Comparison of ENCODE assay signal across 8 mouse cellular contexts in the genomic region with DNA sequence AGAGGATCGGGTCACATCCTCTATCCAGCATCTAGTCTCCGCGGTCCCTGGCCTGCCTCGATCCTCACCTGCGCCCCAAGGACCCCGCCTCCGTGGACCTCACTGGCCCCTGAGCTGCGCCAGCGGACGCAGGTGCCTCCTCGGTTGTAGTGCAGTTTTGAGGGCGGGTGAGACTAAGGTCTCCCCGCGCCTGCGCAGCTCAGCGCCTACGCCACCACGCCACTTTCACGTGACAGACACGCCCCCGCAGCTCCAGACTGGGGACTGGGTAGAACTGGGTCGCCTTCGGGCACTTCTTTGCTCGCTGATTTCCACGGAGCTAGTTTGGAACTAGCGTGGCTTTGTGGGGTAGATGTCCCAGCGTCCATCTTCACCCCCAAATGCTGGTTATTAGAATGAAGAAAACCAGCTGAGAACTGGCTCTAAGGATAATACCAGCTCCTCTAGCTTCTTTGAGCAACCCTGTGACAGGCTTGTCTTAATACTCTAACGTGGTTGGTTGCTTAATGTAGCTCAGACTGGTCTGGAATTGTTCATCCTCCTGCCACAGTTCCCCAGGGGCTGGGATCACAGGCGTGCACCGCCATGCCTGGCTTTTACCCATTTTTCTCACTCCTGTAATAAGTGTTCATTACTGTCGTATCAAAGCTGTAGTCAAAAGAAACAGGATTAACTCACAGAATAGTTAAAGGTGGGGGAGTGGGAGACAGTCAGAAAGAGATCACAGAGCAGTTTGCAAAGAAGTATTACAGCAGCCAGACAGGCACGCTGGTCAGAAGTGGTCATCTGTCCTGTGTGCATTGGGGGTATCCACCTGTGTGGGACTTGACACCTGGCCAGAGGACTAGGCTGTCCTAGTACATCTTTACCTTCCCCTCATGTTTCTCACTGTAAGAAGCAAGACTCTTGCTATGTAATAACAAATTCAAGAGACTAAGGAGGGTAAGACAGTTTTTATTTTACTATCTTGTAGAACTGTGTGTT. TPM values are rescaled to one million over a fixed set of nuclear protein-coding genes. Genes with fewer than 3 reads are reported as not detected.
A peak's percentile ranks its signal among the peaks of the same experiment; 100 is the strongest.
DNase-seq lines count a peak whose midpoint lies in the region; ATAC-seq and TF ChIP-seq lines count a peak whose summit lies in the region.

A gene (minus strand): TSS at position 159 of the 984 bp plus-strand sequence.

- peak within 1 kb of the TSS; percentile 68 for H3K4me2 ChIP-seq in hindbrain, embryonic 12.5 days (replicated peaks)
- peak within 1 kb of the TSS; percentile 89 for H3K4me2 ChIP-seq in lung, postnatal 0 days (replicated peaks; ENCODE audit: low read depth, low read length)

- 5% methylated on average over 31 of the region's 32 CpGs for WGBS in hindbrain, embryonic 12.5 days
- 5% methylated on average over 32 of the region's 32 CpGs for WGBS in lung, postnatal 0 days

- TF ChIP-seq CTCF in lung, postnatal 0 days (IDR thresholded peaks at IDR 0.05) = no peak

- H3K36me3 ChIP-seq in hindbrain, embryonic 12.5 days = no peaks in the 10 kb centered on the region
- no peaks in the 10 kb centered on the region for H3K36me3 ChIP-seq in lung, postnatal 0 days (ENCODE audit: insufficient read depth, low read length)

- no peak for TF ChIP-seq EP300 in lung, postnatal 0 days (IDR thresholded peaks at IDR 0.05)

- peak within 1 kb of the TSS; percentile 56 for H3K27ac ChIP-seq in hindbrain, embryonic 12.5 days
- H3K27ac ChIP-seq in lung, postnatal 0 days (ENCODE audit: low read length) = peak within 1 kb of the TSS; percentile 15; the same call in 1 of the 2 replicates

- H3K9me3 ChIP-seq in hindbrain, embryonic 12.5 days (replicated peaks) = no peaks in the 10 kb centered on the region
- no peaks in the 10 kb centered on the region for H3K9me3 ChIP-seq in lung, postnatal 0 days (ENCODE audit: low read length)

- peak within 1 kb of the TSS; percentile 71 for H3K9ac ChIP-seq in hindbrain, embryonic 12.5 days
- peak within 1 kb of the TSS; percentile 46 for H3K9ac ChIP-seq in lung, postnatal 0 days (replicated peaks; ENCODE audit: low read depth)

- H3K27me3 ChIP-seq in hindbrain, embryonic 12.5 days = no peaks in the 10 kb centered on the region
- H3K27me3 ChIP-seq in lung, postnatal 0 days (replicated peaks; ENCODE audit: insufficient read depth, low read length) = no peaks in the 10 kb centered on the region

- DNase-seq in R1 (ENCODE audit: low read depth, low spot score) = peak; percentile 86
- DNase-seq in cerebellum, postnatal 14 days = peak; percentile 94
- DNase-seq in frontal cortex, postnatal 14 days (ENCODE audit: low spot score in 2 of 2) = peak; percentile 87 to 91
- DNase-seq in layer of hippocampus, postnatal 10 days (ENCODE audit: low spot score in 2 of 2) = peak; percentile 91 to 94
- DNase-seq in lung, postnatal 0 days (ENCODE audit: low spot score) = peak; percentile 96
- peak; percentile 68 for DNase-seq in ovary, postnatal 10 days (ENCODE audit: low spot score)
- peak; percentile 91 for DNase-seq in thymus, postnatal 0 days (ENCODE audit: low spot score)

- peaks cover 8% of the 10 kb centered on the region for H3K4me1 ChIP-seq in hindbrain, embryonic 12.5 days
- no peaks in the 10 kb centered on the region; the same call in 1 of the 2 replicates for H3K4me1 ChIP-seq in lung, postnatal 0 days (ENCODE audit: insufficient read depth, low read depth, low read length)

- peak within 1 kb of the TSS; percentile 51 for H3K4me3 ChIP-seq in hindbrain, embryonic 12.5 days
- H3K4me3 ChIP-seq in lung, postnatal 0 days (ENCODE audit: low read depth, low read length) = peak within 1 kb of the TSS; percentile 55

- ATAC-seq in hindbrain, embryonic 12.5 days (ENCODE audit: low FRiP score) = peak; percentile 99
- ATAC-seq in lung, postnatal 0 days = peak; percentile 99

RNA-seq across cellular contexts. Expression of the gene that starts here (rescaled TPM):
- 62.5 and 65.1 TPM in 2 replicates for polyA plus RNA-seq in hindbrain, embryonic 12.5 days (2016; fragmentation: Nextera tagmentation; extraction: Ambion mirVana)
- 100 to 1,000 TPM; 132 to 150 TPM for total RNA-seq in layer of hippocampus, postnatal 10 days (2021)
- 40.6 and 50.1 TPM in 2 replicates for polyA plus RNA-seq in lung, postnatal 0 days (2015; fragmentation: Nextera tagmentation; extraction: Ambion mirVana)
- 6.6 and 9.3 TPM in 2 replicates for polyA plus RNA-seq in thymus, postnatal 0 days (2015; fragmentation: Nextera tagmentation; extraction: Ambion mirVana)

Comparison
In these comparisons a context has a peak if more than half of its experiments do, and no peak if none do; other contexts are left out.
1. Peak in every context shown above with its lines: DNase-seq, ATAC-seq, H3K4me3 ChIP-seq and H3K27ac ChIP-seq.